Mouse (Mus musculus) embryonic facial prominence, embryonic 14.5 days (tissue): ENCODE data around the gene Chn1. TPM values are rescaled to one million over a fixed set of nuclear protein-coding genes. Genes with fewer than 3 reads are reported as not detected.
A peak's percentile ranks its signal among the peaks of the same experiment; 100 is the strongest.

ENCODE experiments used
- ATAC-seq: fragments of 200-750 bp; cut with Nextera tagmentation; 2 replicates; pipeline ENCODE4 v1.8.0; 2017; ENCODE audit warnings: low read depth, moderate number of reproducible peaks, moderate TSS enrichment
- DNase-seq: peaks from one replicate; pipeline ENCODE4 v3.0.0-alpha.2; 2015; ENCODE audit warnings: low spot score
- H3K27ac ChIP-seq: fragments of 300-500 bp; sonication (generic); replicated peaks from 2 replicates; pipeline ENCODE4 v1.5.1; 2014; ENCODE audit warnings: low read depth, mild to moderate bottlenecking, low read length, moderate library complexity
- H3K27me3 ChIP-seq: fragments of 300-500 bp; sonication (generic); replicated peaks from 2 replicates; pipeline ENCODE4 v1.6.1; 2014; ENCODE audit warnings: low read length; ENCODE audit not compliant: control insufficient read depth, insufficient read depth
- H3K36me3 ChIP-seq: fragments of 300-500 bp; sonication (generic); 2 replicates; pipeline ENCODE4 v1.6.1; 2014; ENCODE audit warnings: low read length, mixed read lengths; ENCODE audit not compliant: control insufficient read depth, insufficient read depth
- H3K4me1 ChIP-seq: fragments of 300-500 bp; sonication (generic); 2 replicates; pipeline ENCODE4 v1.6.1; 2014; ENCODE audit warnings: antibody characterized with exemption, low read length; ENCODE audit not compliant: control insufficient read depth, insufficient read depth
- H3K4me2 ChIP-seq: fragments of 300-500 bp; sonication (generic); 2 replicates; pipeline ENCODE4 v1.6.1; 2014; ENCODE audit warnings: low read depth, mild to moderate bottlenecking, low read length, moderate library complexity, mixed read lengths
- H3K4me3 ChIP-seq: fragments of 300-500 bp; sonication (generic); 2 replicates; pipeline ENCODE4 v1.5.1; 2014; ENCODE audit warnings: low read depth, mild to moderate bottlenecking, low read length
- H3K9ac ChIP-seq: fragments of 300-500 bp; sonication (generic); 2 replicates; pipeline ENCODE4 v1.6.1; 2014; ENCODE audit warnings: low read depth, mild to moderate bottlenecking, low read length, moderate library complexity, mixed read lengths
- H3K9me3 ChIP-seq: fragments of 300-500 bp; sonication (generic); 2 replicates; pipeline ENCODE4 v1.6.1; 2016; ENCODE audit warnings: low read length; ENCODE audit not compliant: control insufficient read depth
- WGBS: fragments of 180-500 bp; shearing (Covaris S2); extraction: QIAGEN DNeasy Blood & Tissue Kit; methylation state at CpG from one replicate; pipeline ENCODE4 v1.1.7; 2014; 5-methylcytosine and 5-hydroxymethylcytosine counted together
- polyA plus RNA-seq: library from polyadenylated mRNA; unstranded; fragments of >200 nt; fragmentation: Nextera tagmentation; extraction: Ambion mirVana; gene quantifications from 2 replicates; pipeline ENCODE4 v1.2.1, GENCODE M21; 2014

Chn1 gene
- polyA plus RNA-seq, 1 experiment from 2014 or later, result 35.5 TPM

GRCm38 (mm10) chr2:73768669-73769068 is 6.5 kb downstream of the Chn1 start:
- DNase-seq, result no peak
- no peak overlapping the region for H3K27ac ChIP-seq
- no peak overlapping the region for H3K9ac ChIP-seq
- H3K36me3 ChIP-seq, result no peaks in the 10 kb centered on the region
- H3K4me1 ChIP-seq, result 0 out of 2 replicates have a peak, but pooled peaks cover 3% of the 10 kb centered on the region
- no peak for ATAC-seq
- 48% methylated on average over 4 of the region's 4 CpGs for WGBS
- no peaks in the 10 kb centered on the region for H3K9me3 ChIP-seq
- H3K4me2 ChIP-seq, result no peak overlapping the region
- H3K27me3 ChIP-seq, result no peaks in the 10 kb centered on the region
- no peak overlapping the region for H3K4me3 ChIP-seq

- Histone ChIP-seq H3K4me2 (no peak overlapping the region), H3K9me3 (no peaks in the 10 kb centered on the region), H3K27ac (no peak overlapping the region), H3K4me1 (no peaks in the 10 kb centered on the region), H3K4me3 (no peak overlapping the region), H3K36me3 (no peaks in the 10 kb centered on the region), H3K9ac (no peak overlapping the region), H3K27me3 (no peaks in the 10 kb centered on the region)
- DNase-seq (no peak), ATAC-seq (no peak)
- 64% methylated on average over 3 of the region's 3 CpGs for WGBS
These were observed 11.6 kb downstream of the Chn1 start for GRCm38 (mm10) chr2:73763541-73763940.

GRCm38 (mm10) chr2:73759899-73760298 is 15.2 kb downstream of the Chn1 start:
- Histone ChIP-seq H3K4me1 (no peaks in the 10 kb centered on the region), H3K36me3 (no peaks in the 10 kb centered on the region), H3K4me3 (no peak overlapping the region), H3K9ac (no peak overlapping the region), H3K27me3 (no peaks in the 10 kb centered on the region), H3K9me3 (0 out of 2 replicates have a peak, but pooled peaks cover 4% of the 10 kb centered on the region), H3K27ac (no peak overlapping the region), H3K4me2 (no peak overlapping the region)
- DNase-seq (no peak), ATAC-seq (no peak)
- 82% methylated on average over 7 of the region's 7 CpGs for WGBS

- ATAC-seq (no peak), DNase-seq (no peak)
- no peak overlapping the region for H3K4me3 ChIP-seq
- H3K36me3 ChIP-seq, result no peaks in the 10 kb centered on the region
- no peak overlapping the region for H3K27ac ChIP-seq
- H3K9me3 ChIP-seq, result 0 out of 2 replicates have a peak, but pooled peaks cover 6% of the 10 kb centered on the region
- no peak overlapping the region for H3K9ac ChIP-seq
- H3K4me1 ChIP-seq, result no peaks in the 10 kb centered on the region
- H3K27me3 ChIP-seq, result no peaks in the 10 kb centered on the region
- no peak overlapping the region for H3K4me2 ChIP-seq
- 73% methylated on average over 5 of the region's 5 CpGs for WGBS
These were observed 16.1 kb downstream of the Chn1 start for GRCm38 (mm10) chr2:73759027-73759426.

- no peak overlapping the region for H3K4me2 ChIP-seq
- no peak overlapping the region for H3K9ac ChIP-seq
- H3K4me1 ChIP-seq, result no peaks in the 10 kb centered on the region
- no peaks in the 10 kb centered on the region for H3K36me3 ChIP-seq
- no peak overlapping the region for H3K27ac ChIP-seq
- no peak for DNase-seq
- no peak overlapping the region for H3K4me3 ChIP-seq
- ATAC-seq, result no peak
- 83% methylated on average over 1 of the region's 1 CpGs for WGBS
- no peaks in the 10 kb centered on the region for H3K27me3 ChIP-seq
- H3K9me3 ChIP-seq, result no peaks in the 10 kb centered on the region
These were observed 27.8 kb downstream of the Chn1 start for GRCm38 (mm10) chr2:73747297-73747696.

- Histone ChIP-seq H3K4me2 (no peak overlapping the region), H3K27me3 (no peaks in the 10 kb centered on the region), H3K9me3 (no peaks in the 10 kb centered on the region), H3K27ac (no peak overlapping the region), H3K4me1 (no peaks in the 10 kb centered on the region), H3K4me3 (no peak overlapping the region), H3K9ac (no peak overlapping the region), H3K36me3 (no peaks in the 10 kb centered on the region)
- ATAC-seq (no peak), DNase-seq (no peak)
- WGBS, result 83% methylated on average over 1 of the region's 1 CpGs
These were observed 28.8 kb downstream of the Chn1 start for GRCm38 (mm10) chr2:73746375-73746770.

GRCm38 (mm10) chr2:73745647-73746374 is 29.3 kb downstream of the Chn1 start:
- H3K9ac ChIP-seq, result no peak overlapping the region
- no peaks in the 10 kb centered on the region for H3K4me1 ChIP-seq
- no peaks in the 10 kb centered on the region for H3K27me3 ChIP-seq
- no peak for ATAC-seq
- H3K9me3 ChIP-seq, result no peaks in the 10 kb centered on the region
- H3K27ac ChIP-seq, result no peak overlapping the region
- peak; percentile 17 for DNase-seq
- 45% methylated on average over 3 of the region's 3 CpGs for WGBS
- no peak overlapping the region for H3K4me2 ChIP-seq
- H3K4me3 ChIP-seq, result no peak overlapping the region
- no peaks in the 10 kb centered on the region for H3K36me3 ChIP-seq

GRCm38 (mm10) chr2:73741286-73741685 is 33.9 kb downstream of the Chn1 start:
- H3K9ac ChIP-seq, result no peak overlapping the region
- DNase-seq, result no peak
- ATAC-seq, result no peak
- no peak overlapping the region for H3K27ac ChIP-seq
- no peaks in the 10 kb centered on the region for H3K4me1 ChIP-seq
- no peaks in the 10 kb centered on the region for H3K36me3 ChIP-seq
- H3K27me3 ChIP-seq, result no peaks in the 10 kb centered on the region
- no peak overlapping the region for H3K4me3 ChIP-seq
- 85% methylated on average over 3 of the region's 3 CpGs for WGBS
- H3K9me3 ChIP-seq, result no peaks in the 10 kb centered on the region
- no peak overlapping the region for H3K4me2 ChIP-seq

- no peaks in the 10 kb centered on the region for H3K9me3 ChIP-seq
- no peak overlapping the region for H3K4me2 ChIP-seq
- H3K9ac ChIP-seq, result no peak overlapping the region
- no peak for ATAC-seq
- DNase-seq, result no peak
- H3K36me3 ChIP-seq, result no peaks in the 10 kb centered on the region
- WGBS, result 72% methylated on average over 2 of the region's 2 CpGs
- H3K27ac ChIP-seq, result no peak overlapping the region
- H3K27me3 ChIP-seq, result no peaks in the 10 kb centered on the region
- H3K4me3 ChIP-seq, result no peak overlapping the region
- peaks cover under 1% of the 10 kb centered on the region; the same call in 1 of the 2 replicates for H3K4me1 ChIP-seq
These were observed 47.3 kb downstream of the Chn1 start for GRCm38 (mm10) chr2:73727868-73728267.
